9 mouse cellular contexts compared by ENCODE assay signal in genomic region chr11:102956962-102957614, GRCm38 (mm10). TPM values are rescaled to one million over a fixed set of nuclear protein-coding genes. Genes with fewer than 3 reads are reported as not detected.
DNase-seq lines count a peak whose midpoint lies in the region; ATAC-seq and TF ChIP-seq lines count a peak whose summit lies in the region.
"Had no signal": no experiment of that assay in that cellular context is flagged by ENCODE, and none has a peak within 500 bp of the region (broad histone marks: within the 10 kb centered on the region; RNA-seq: fewer than 3 reads in every experiment).

No protein-coding gene starts in this region.

- no peaks in the 10 kb centered on the region for H3K9me3 ChIP-seq in forebrain, embryonic 10.5 days
- H3K9me3 ChIP-seq in forebrain, embryonic 11.5 days (ENCODE audit: control insufficient read depth, low read length) = no peaks in the 10 kb centered on the region
- H3K9me3 ChIP-seq in ES-E14 (ENCODE audit: control insufficient read depth, insufficient read depth, low read depth, low read length) = no peaks in the 10 kb centered on the region
- H3K9me3 ChIP-seq: heart, embryonic 13.5 days had no signal

- intact Hi-C loops in heart, postnatal 25 days (cut with DNase I) = no loop called here

- no peaks in the 10 kb centered on the region for H3K36me3 ChIP-seq in forebrain, embryonic 10.5 days (replicated peaks)
- H3K36me3 ChIP-seq in forebrain, embryonic 11.5 days (ENCODE audit: control insufficient read depth, insufficient read depth, low read length) = no peaks in the 10 kb centered on the region
- no peaks in the 10 kb centered on the region for H3K36me3 ChIP-seq in ES-E14 (ENCODE audit: control insufficient read depth, insufficient read depth, low read length, poor library complexity, severe bottlenecking)
- H3K36me3 ChIP-seq: heart, embryonic 13.5 days had no signal

- 74% methylated on average over 16 of the region's 16 CpGs for WGBS in forebrain, embryonic 10.5 days
- WGBS in forebrain, embryonic 11.5 days = 66% methylated on average over 16 of the region's 16 CpGs

- H3K4me1 ChIP-seq in forebrain, embryonic 10.5 days = peaks cover 30% of the 10 kb centered on the region
- H3K4me1 ChIP-seq in forebrain, embryonic 11.5 days (replicated peaks; ENCODE audit: control insufficient read depth, insufficient read depth, low read length) = peaks cover 3% of the 10 kb centered on the region
- no peaks in the 10 kb centered on the region for H3K4me1 ChIP-seq in ES-E14 (ENCODE audit: control insufficient read depth in 2 of 2, insufficient read depth in 2 of 2, low read length in 2 of 2, poor library complexity in 1 of 2)

- H3K27ac ChIP-seq in forebrain, embryonic 10.5 days = peak overlapping the region; percentile 21; the same call in 1 of the 2 replicates
- H3K27ac ChIP-seq in forebrain, embryonic 11.5 days (ENCODE audit: low read depth, low read length) = no peak overlapping the region
- H3K27ac ChIP-seq in ES-E14 (ENCODE audit: insufficient read depth, low read depth, low read length, poor library complexity, severe bottlenecking) = no peak overlapping the region
- H3K27ac ChIP-seq: heart, embryonic 13.5 days had no signal

- ATAC-seq in forebrain, embryonic 11.5 days (replicated peaks; ENCODE audit: low FRiP score) = no peak

- in situ Hi-C loops in ES-E14 (cut with MboI; ENCODE audit: low sequenced_read_pairs in 2 of 2, unreplicated experiment in 2 of 2) = no loop called here

- peaks cover 48% of the 10 kb centered on the region for H3K27me3 ChIP-seq in forebrain, embryonic 10.5 days (ENCODE audit: poor library complexity, severe bottlenecking)
- no peaks in the 10 kb centered on the region for H3K27me3 ChIP-seq in forebrain, embryonic 11.5 days (ENCODE audit: control insufficient read depth, insufficient read depth, low read length)

- DNase-seq in forebrain, embryonic 10.5 days (ENCODE audit: extremely low spot score, low spot score) = no peak
- no peak for DNase-seq in forebrain, embryonic 11.5 days (ENCODE audit: low spot score)
- no peak for DNase-seq in ES-E14 (ENCODE audit: low read depth, low spot score)
- DNase-seq in heart, postnatal 25 days (ENCODE audit: low spot score) = peak; percentile 29
- DNase-seq in lung, postnatal 36 days = peak; percentile 73
- DNase-seq in retina, postnatal 1 day = no peak
- no peak for DNase-seq in frontal cortex, postnatal 10 days (ENCODE audit: low spot score in 2 of 2)
- no peak for DNase-seq in cerebellum, adult 9-11 months

- no peak overlapping the region for H3K4me2 ChIP-seq in forebrain, embryonic 11.5 days (ENCODE audit: low read depth, low read length, severe bottlenecking)
- H3K4me2 ChIP-seq: heart, embryonic 13.5 days had no signal

- no peak overlapping the region for H3K4me3 ChIP-seq in forebrain, embryonic 10.5 days
- no peak overlapping the region for H3K4me3 ChIP-seq in forebrain, embryonic 11.5 days (ENCODE audit: low read depth, low read length)
- H3K4me3 ChIP-seq in ES-E14 (ENCODE audit: insufficient read depth in 1 of 2, low read depth in 1 of 2, low read length in 2 of 2, poor library complexity in 1 of 2, severe bottlenecking in 1 of 2) = no peak overlapping the region; a peak in 1 of 4 replicates
- H3K4me3 ChIP-seq: heart, embryonic 13.5 days had no signal

- no peak overlapping the region for H3K9ac ChIP-seq in forebrain, embryonic 11.5 days (ENCODE audit: low read length)
- H3K9ac ChIP-seq in ES-E14 (ENCODE audit: insufficient read depth, low read depth, low read length, poor library complexity, severe bottlenecking) = peak overlapping the region; percentile 8; the same call in 1 of the 2 replicates
- H3K9ac ChIP-seq: heart, embryonic 13.5 days had no signal

TF ChIP-seq in ES-E14, 5 proteins besides CTCF, POLR2A, EP300 and RAD21:
- TF ChIP-seq HCFC1 (IDR thresholded peaks at IDR 0.05; ENCODE audit: borderline replicate concordance, insufficient read depth, low read length) = no peak
- TF ChIP-seq ZNF384 (IDR thresholded peaks at IDR 0.05; ENCODE audit: low read depth, low read length) = no peak
- no peak for TF ChIP-seq ZC3H11A (IDR thresholded peaks at IDR 0.05; ENCODE audit: borderline replicate concordance, low read depth, low read length)
- no peak for TF ChIP-seq MAFK (IDR thresholded peaks at IDR 0.05; ENCODE audit: insufficient read depth, low read depth, low read length)
- TF ChIP-seq CHD2 (IDR thresholded peaks at IDR 0.05; ENCODE audit: low read depth, low read length) = no peak

RNA-seq across cellular contexts. Expression of gene C1ql1, which starts 10.6 kb away (rescaled TPM):
- 2.6 and 2.8 TPM in 2 replicates for polyA plus RNA-seq in forebrain, embryonic 10.5 days (2016; fragmentation: Nextera tagmentation; extraction: Ambion mirVana)
- polyA plus RNA-seq in forebrain, embryonic 11.5 days (2014; fragmentation: Nextera tagmentation; extraction: Ambion mirVana) = 3.9 and 4.5 TPM in 2 replicates
- total RNA-seq in ES-E14 (2012; rRNA removed) = 3.3 and 3.7 TPM in 2 replicates
- total RNA-seq in heart, postnatal 25 days (2021) = not detected

RNA-seq across cellular contexts. Expression of gene Kif18b, which starts 32.2 kb away (rescaled TPM):
- 14.5 and 15.5 TPM in 2 replicates for polyA plus RNA-seq in forebrain, embryonic 10.5 days (2016; fragmentation: Nextera tagmentation; extraction: Ambion mirVana)
- polyA plus RNA-seq in forebrain, embryonic 11.5 days (2014; fragmentation: Nextera tagmentation; extraction: Ambion mirVana) = 13.0 and 13.3 TPM in 2 replicates
- 38.4 and 51.0 TPM in 2 replicates for total RNA-seq in ES-E14 (2012; rRNA removed)
- total RNA-seq in heart, postnatal 25 days (2021) = under 1 TPM; 0.44 to 0.50 TPM

RNA-seq across cellular contexts. Expression of gene Gfap, which starts 56.4 kb away (rescaled TPM):
- 0.09 and 0.10 TPM in 2 replicates for polyA plus RNA-seq in forebrain, embryonic 10.5 days (2016; fragmentation: Nextera tagmentation; extraction: Ambion mirVana)
- polyA plus RNA-seq in forebrain, embryonic 11.5 days (2014; fragmentation: Nextera tagmentation; extraction: Ambion mirVana) = 0.09 TPM in 1 of 2 replicates, not detected in the other
- total RNA-seq in ES-E14 (2012; rRNA removed) = 0.36 and 0.42 TPM in 2 replicates
- total RNA-seq in heart, postnatal 25 days (2021) = under 1 TPM; 0.13 to 0.31 TPM

Comparison
In these comparisons a context has a peak if more than half of its experiments do, and no peak if none do; other contexts are left out.
1. DNase-seq: peak in heart, postnatal 25 days (single experiment) and lung, postnatal 36 days (single experiment); none in forebrain, embryonic 10.5 days (single experiment), forebrain, embryonic 11.5 days (single experiment), ES-E14 (single experiment), retina, postnatal 1 day (single experiment), frontal cortex, postnatal 10 days (0 of 2) and cerebellum, adult 9-11 months (single experiment).
2. RNA of gene Kif18b, which starts 32.2 kb away (total RNA-seq): 38.4 to 51.0 TPM in ES-E14; 0.44 to 0.50 TPM in heart, postnatal 25 days; every median in the first group is over 10 times any median in the second.